Mouse (Mus musculus) ES-Bruce4 (cell line): ENCODE measurements around the gene Adam33.

Experiments
- CTCF ChIP-seq: IDR thresholded peaks from one replicate; pipeline ENCODE4 v1.8.1; 2011; ENCODE audit warnings: low read depth, low read length
- EP300 ChIP-seq: IDR thresholded peaks from 2 replicates; pipeline ENCODE4 v1.6.1; 2011; ENCODE audit warnings: low read depth, low read length; ENCODE audit not compliant: insufficient read depth
- POLR2A ChIP-seq: IDR thresholded peaks from one replicate; pipeline ENCODE4 v1.8.1; 2011; ENCODE audit warnings: low read length; ENCODE audit not compliant: insufficient read depth

DNA sequence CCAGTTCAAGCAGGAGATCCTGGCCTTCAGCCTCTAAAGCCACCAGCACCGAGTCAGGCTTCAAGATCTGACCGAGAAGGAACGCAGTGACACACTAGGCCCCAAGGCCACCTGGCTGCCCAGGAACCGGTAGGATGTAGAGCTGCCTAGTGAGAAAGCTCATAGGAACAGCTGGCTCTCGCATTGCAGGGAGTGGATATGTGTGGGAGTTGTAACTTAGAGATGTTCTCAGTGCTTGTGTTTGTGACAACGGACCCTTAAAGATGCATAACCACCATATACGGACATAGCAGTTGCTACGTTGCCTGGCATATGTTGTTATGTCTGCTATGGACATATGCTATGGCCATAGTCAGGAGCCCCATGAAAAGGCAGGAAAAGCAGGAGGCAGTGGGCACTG lies 4.9 kb downstream of the Adam33 start:
- no peak for TF ChIP-seq EP300
- TF ChIP-seq POLR2A, result no peak
- TF ChIP-seq CTCF, result no peak
